Mouse (Mus musculus) embryonic facial prominence, embryonic 12.5 days (tissue): ENCODE results near the gene Mrpl49. TPM values are rescaled to one million over a fixed set of nuclear protein-coding genes. Genes with fewer than 3 reads are reported as not detected.
A peak's percentile ranks its signal among the peaks of the same experiment; 100 is the strongest.

ENCODE experiments used
- ATAC-seq: fragments of 200-750 bp; cut with Nextera tagmentation; 2 replicates; pipeline ENCODE4 v1.8.0; 2017; ENCODE audit not compliant: insufficient number of reproducible peaks, insufficient read depth, low FRiP score, low TSS enrichment
- H3K27ac ChIP-seq: fragments of 300-500 bp; sonication (generic); 2 replicates; pipeline ENCODE4 v1.5.1; 2016; ENCODE audit warnings: mild to moderate bottlenecking
- H3K27me3 ChIP-seq: fragments of 300-500 bp; sonication (generic); 2 replicates; pipeline ENCODE4 v1.6.1; 2016; ENCODE audit warnings: mild to moderate bottlenecking, moderate library complexity
- H3K36me3 ChIP-seq: fragments of 300-500 bp; sonication (generic); 2 replicates; pipeline ENCODE4 v1.6.1; 2016; ENCODE audit warnings: mild to moderate bottlenecking
- H3K4me1 ChIP-seq: fragments of 300-500 bp; sonication (generic); 2 replicates; pipeline ENCODE4 v1.6.1; 2016
- H3K4me2 ChIP-seq: fragments of 300-500 bp; sonication (generic); replicated peaks from 2 replicates; pipeline ENCODE4 v1.6.1; 2016; ENCODE audit warnings: mild to moderate bottlenecking, moderate library complexity
- H3K4me3 ChIP-seq: fragments of 300-500 bp; sonication (generic); 2 replicates; pipeline ENCODE4 v1.5.1; 2016; ENCODE audit warnings: mild to moderate bottlenecking
- H3K9ac ChIP-seq: fragments of 300-500 bp; sonication (generic); 2 replicates; pipeline ENCODE4 v1.6.1; 2016; ENCODE audit warnings: mild to moderate bottlenecking, moderate library complexity
- H3K9me3 ChIP-seq: fragments of 300-500 bp; sonication (generic); 2 replicates; pipeline ENCODE4 v1.6.1; 2016; ENCODE audit warnings: mild to moderate bottlenecking, moderate library complexity
- WGBS: fragments of 180-500 bp; shearing (Covaris S2); methylation state at CpG from one replicate; pipeline ENCODE4 v1.1.7; 2016; 5-methylcytosine and 5-hydroxymethylcytosine counted together
- polyA plus RNA-seq: library from polyadenylated mRNA; unstranded; fragments of >200 nt; fragmentation: Nextera tagmentation; extraction: Ambion mirVana; gene quantifications from 2 replicates; pipeline ENCODE4 v1.2.1, GENCODE M21; 2016

Gene Mrpl49
- polyA plus RNA-seq, 1 experiment from 2014 or later = 79.3 TPM

- Histone ChIP-seq H3K4me1 (peaks cover 19% of the 10 kb centered on the region), H3K27ac (no peak within 1 kb of the TSS), H3K4me2 (no peak within 1 kb of the TSS), H3K36me3 (peaks cover 31% of the 10 kb centered on the region), H3K27me3 (no peaks in the 10 kb centered on the region), H3K9ac (no peak within 1 kb of the TSS), H3K4me3 (no peak within 1 kb of the TSS), H3K9me3 (no peaks in the 10 kb centered on the region)
- no peak for ATAC-seq
- WGBS = 91% methylated on average over 12 of the region's 12 CpGs
Measured at GRCm38 (mm10) chr19:6079983-6080480, 22.4 kb upstream of the Mrpl49 start, which contains the start of gene Tmem262. Tmem262 (plus strand) TSS chr19:6080033.

GRCm38 (mm10) chr19:6076564-6077393 lies 19.2 kb upstream of the Mrpl49 start, which contains the start of gene Vps51:
Vps51 (minus strand) TSS chr19:6077231.
- H3K36me3 ChIP-seq = peaks cover 42% of the 10 kb centered on the region
- peak within 1 kb of the TSS; percentile 82 for H3K4me2 ChIP-seq
- peak within 1 kb of the TSS; percentile 71 for H3K9ac ChIP-seq
- no peaks in the 10 kb centered on the region for H3K9me3 ChIP-seq
- H3K27me3 ChIP-seq = no peaks in the 10 kb centered on the region
- peak; percentile 80 for ATAC-seq
- peak within 1 kb of the TSS; percentile 64 for H3K4me3 ChIP-seq
- WGBS = 3% methylated on average over 33 of the region's 33 CpGs
- peak within 1 kb of the TSS; percentile 74 for H3K27ac ChIP-seq
- H3K4me1 ChIP-seq = peaks cover 9% of the 10 kb centered on the region

GRCm38 (mm10) chr19:6073889-6074288 lies 16.3 kb upstream of the Mrpl49 start:
- Histone ChIP-seq H3K27me3 (no peaks in the 10 kb centered on the region), H3K9ac (no peak overlapping the region), H3K4me2 (no peak overlapping the region), H3K9me3 (no peaks in the 10 kb centered on the region), H3K27ac (no peak overlapping the region), H3K4me1 (peaks cover 9% of the 10 kb centered on the region), H3K36me3 (peaks cover 50% of the 10 kb centered on the region), H3K4me3 (no peak overlapping the region)
- 89% methylated on average over 5 of the region's 5 CpGs for WGBS
- no peak for ATAC-seq

- no peaks in the 10 kb centered on the region for H3K27me3 ChIP-seq
- H3K9ac ChIP-seq = no peak overlapping the region
- no peaks in the 10 kb centered on the region for H3K9me3 ChIP-seq
- H3K4me1 ChIP-seq = peaks cover 19% of the 10 kb centered on the region
- WGBS = 93% methylated on average over 19 of the region's 19 CpGs
- no peak overlapping the region for H3K4me2 ChIP-seq
- no peak for ATAC-seq
- peaks cover 53% of the 10 kb centered on the region for H3K36me3 ChIP-seq
- no peak overlapping the region for H3K27ac ChIP-seq
- H3K4me3 ChIP-seq = no peak overlapping the region
Measured at GRCm38 (mm10) chr19:6071261-6071660, 13.7 kb upstream of the Mrpl49 start.

GRCm38 (mm10) chr19:6070571-6071250 lies 13.1 kb upstream of the Mrpl49 start:
- no peak for ATAC-seq
- Histone ChIP-seq H3K27ac (no peak overlapping the region), H3K4me2 (no peak overlapping the region), H3K4me1 (peaks cover 15% of the 10 kb centered on the region), H3K36me3 (peaks cover 53% of the 10 kb centered on the region), H3K4me3 (no peak overlapping the region), H3K27me3 (no peaks in the 10 kb centered on the region), H3K9me3 (no peaks in the 10 kb centered on the region), H3K9ac (no peak overlapping the region)
- 90% methylated on average over 31 of the region's 31 CpGs for WGBS

GRCm38 (mm10) chr19:6069851-6070250 lies 12.3 kb upstream of the Mrpl49 start:
- WGBS = 89% methylated on average over 10 of the region's 10 CpGs
- H3K9ac ChIP-seq = no peak overlapping the region
- peaks cover 15% of the 10 kb centered on the region for H3K4me1 ChIP-seq
- ATAC-seq = no peak
- no peaks in the 10 kb centered on the region for H3K9me3 ChIP-seq
- H3K36me3 ChIP-seq = peaks cover 53% of the 10 kb centered on the region
- H3K4me3 ChIP-seq = no peak overlapping the region
- no peaks in the 10 kb centered on the region for H3K27me3 ChIP-seq
- H3K4me2 ChIP-seq = no peak overlapping the region
- H3K27ac ChIP-seq = no peak overlapping the region

GRCm38 (mm10) chr19:6068951-6069350 lies 11.4 kb upstream of the Mrpl49 start:
- peaks cover 46% of the 10 kb centered on the region for H3K36me3 ChIP-seq
- no peak overlapping the region for H3K4me3 ChIP-seq

GRCm38 (mm10) chr19:6067724-6068415 lies 10.3 kb upstream of the Mrpl49 start, which contains the start of gene Tm7sf2:
Tm7sf2 (minus strand) TSS chr19:6068373.
- peak within 1 kb of the TSS; percentile 59 for H3K9ac ChIP-seq
- no peaks in the 10 kb centered on the region for H3K9me3 ChIP-seq
- H3K27ac ChIP-seq = peak within 1 kb of the TSS; percentile 80
- 11% methylated on average over 33 of the region's 33 CpGs for WGBS
- H3K36me3 ChIP-seq = peaks cover 36% of the 10 kb centered on the region
- peak; percentile 87 for ATAC-seq
- no peaks in the 10 kb centered on the region for H3K27me3 ChIP-seq
- peak within 1 kb of the TSS; percentile 88 for H3K4me2 ChIP-seq
- peaks cover 16% of the 10 kb centered on the region for H3K4me1 ChIP-seq
- peak within 1 kb of the TSS; percentile 47 for H3K4me3 ChIP-seq

More at GRCm38 (mm10) chr19:6068951-6069350, 11.4 kb upstream of the Mrpl49 start:
- 76% methylated on average over 4 of the region's 4 CpGs for WGBS
- H3K9me3 ChIP-seq = no peaks in the 10 kb centered on the region
- ATAC-seq = no peak
- no peak overlapping the region for H3K4me2 ChIP-seq
- no peak overlapping the region for H3K9ac ChIP-seq
- H3K27ac ChIP-seq = no peak overlapping the region
- no peaks in the 10 kb centered on the region for H3K27me3 ChIP-seq
- H3K4me1 ChIP-seq = peaks cover 15% of the 10 kb centered on the region

GRCm38 (mm10) chr19:6067011-6067723 lies 9.6 kb upstream of the Mrpl49 start:
- Histone ChIP-seq H3K27ac (peak overlapping the region; percentile 80), H3K36me3 (peaks cover 32% of the 10 kb centered on the region)
- WGBS = 2% methylated on average over 30 of the region's 30 CpGs

GRCm38 (mm10) chr19:6066571-6066970 lies 9.0 kb upstream of the Mrpl49 start:
- ATAC-seq = no peak
- Histone ChIP-seq H3K27me3 (no peaks in the 10 kb centered on the region), H3K4me3 (peak overlapping the region; percentile 47), H3K4me1 (peaks cover 29% of the 10 kb centered on the region), H3K4me2 (peak overlapping the region; percentile 88), H3K27ac (peak overlapping the region; percentile 80), H3K36me3 (peaks cover 30% of the 10 kb centered on the region), H3K9ac (peak overlapping the region; percentile 59), H3K9me3 (no peaks in the 10 kb centered on the region)
- 37% methylated on average over 5 of the region's 5 CpGs for WGBS

More at GRCm38 (mm10) chr19:6067011-6067723, 9.6 kb upstream of the Mrpl49 start:
- H3K27me3 ChIP-seq = no peaks in the 10 kb centered on the region
- peak overlapping the region; percentile 88 for H3K4me2 ChIP-seq
- H3K9ac ChIP-seq = peak overlapping the region; percentile 59
- peaks cover 23% of the 10 kb centered on the region for H3K4me1 ChIP-seq
- peak; percentile 31 for ATAC-seq
- peak overlapping the region; percentile 47 for H3K4me3 ChIP-seq
- no peaks in the 10 kb centered on the region for H3K9me3 ChIP-seq
